9 mouse cellular contexts compared by ENCODE assay signal in the genomic region with DNA sequence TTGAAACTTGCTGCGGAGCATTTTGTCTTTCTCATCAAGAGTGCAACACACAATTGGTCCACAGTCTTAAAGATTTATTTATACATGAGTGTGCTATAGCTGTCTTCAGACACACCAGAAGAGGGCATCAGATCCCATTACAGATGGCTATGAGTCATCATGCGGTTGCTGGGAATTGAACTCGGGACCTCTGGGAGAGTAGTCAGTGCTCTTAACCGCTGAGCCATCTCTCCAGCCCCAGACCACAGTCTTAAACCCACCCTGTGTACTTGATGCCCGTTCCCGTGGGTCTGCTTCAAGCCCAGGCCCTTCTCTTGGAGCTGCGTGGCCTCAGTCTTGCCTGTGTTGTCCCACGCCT. TPM values are rescaled to one million over a fixed set of nuclear protein-coding genes. Genes with fewer than 3 reads are reported as not detected.
DNase-seq lines count a peak whose midpoint lies in the region; ATAC-seq lines count a peak whose summit lies in the region.
"Had no signal": no experiment of that assay in that cellular context is flagged by ENCODE, and none has a peak within 500 bp of the region (broad histone marks: within the 10 kb centered on the region; RNA-seq: fewer than 3 reads in every experiment).

No protein-coding gene starts in this region.

- DNase-seq in lung, postnatal 36 days = no peak
- peak; percentile 50 for DNase-seq in MEL-GATA-1-ER (ENCODE audit: extremely low read depth, low read depth)
- no peak for DNase-seq in layer of hippocampus, postnatal 25 days (ENCODE audit: extremely low spot score in 1 of 2, low spot score in 1 of 2)
- DNase-seq in c-Kit-positive CD71-positive TER-119-positive erythroid progenitor cells, embryonic 14.5 days (ENCODE audit: low spot score) = no peak
- DNase-seq in layer of hippocampus, adult 8-10 months (ENCODE audit: low spot score in 2 of 2) = no peak
- DNase-seq: kidney, adult 2 months had no signal

- H3K4me2 ChIP-seq in lung, embryonic 15.5 days = no peak overlapping the region

- no peaks in the 10 kb centered on the region for H3K9me3 ChIP-seq in lung, embryonic 15.5 days

- no peak overlapping the region for H3K9ac ChIP-seq in lung, embryonic 15.5 days

- 76% methylated on average over 8 of the region's 8 CpGs for WGBS in lung, embryonic 15.5 days
- 15% methylated on average over 8 of the region's 8 CpGs for WGBS in macrophage (ENCODE audit: missing documents)

- H3K4me1 ChIP-seq in lung, embryonic 15.5 days = 0 out of 2 replicates have a peak, but pooled peaks cover 5% of the 10 kb centered on the region
- 0 out of 2 replicates have a peak, but pooled peaks cover 2% of the 10 kb centered on the region for H3K4me1 ChIP-seq in brown adipose tissue, adult 24 weeks (ENCODE audit: control insufficient read depth, insufficient read depth, insufficient read length, low read length)

- H3K36me3 ChIP-seq in lung, embryonic 15.5 days = no peaks in the 10 kb centered on the region
- H3K36me3 ChIP-seq in macrophage (ENCODE audit: inconsistent target) = no peaks in the 10 kb centered on the region

- no peak for ATAC-seq in lung, embryonic 15.5 days (ENCODE audit: borderline replicate concordance, extremely low read depth, low FRiP score, low TSS enrichment)

- 0 out of 2 replicates have a peak overlapping the region, but pooled peaks have one; percentile 9 for H3K27ac ChIP-seq in lung, embryonic 15.5 days
- peak overlapping the region; percentile 54; the same call in 1 of the 2 replicates for H3K27ac ChIP-seq in brown adipose tissue, adult 24 weeks (replicated peaks; ENCODE audit: low read depth, low read length)
- H3K27ac ChIP-seq in macrophage = peak overlapping the region; percentile 76

- no peak overlapping the region for H3K4me3 ChIP-seq in lung, embryonic 15.5 days
- no peak overlapping the region; the same call in 1 of the 2 replicates for H3K4me3 ChIP-seq in brown adipose tissue, adult 24 weeks (ENCODE audit: insufficient read depth, low read depth, low read length)
- H3K4me3 ChIP-seq in macrophage (ENCODE audit: inconsistent target) = peak overlapping the region; percentile 29

- no peaks in the 10 kb centered on the region for H3K79me2 ChIP-seq in macrophage (ENCODE audit: inconsistent target)

- no peaks in the 10 kb centered on the region for H3K27me3 ChIP-seq in lung, embryonic 15.5 days

RNA-seq across cellular contexts. Expression of a gene that starts 34.1 kb away (rescaled TPM):
- polyA plus RNA-seq in lung, embryonic 15.5 days (2015; fragmentation: Nextera tagmentation; extraction: Ambion mirVana) = 20.6 and 22.0 TPM in 2 replicates
- 18.4 and 21.4 TPM in 2 replicates for polyA plus RNA-seq in brown adipose tissue, adult 24 weeks (2012; ENCODE audit: insufficient read depth, insufficient read length, missing spikeins)
- total RNA-seq in macrophage (2018; cell fraction: chromatin; rRNA removed) = 1,000 to 10,000 TPM in 1 of 26 experiments, 100 to 1,000 TPM in 22, 10 to 100 TPM in 3; 27.8 to 1,005 (median 381) TPM
- total RNA-seq in macrophage (2018; cell fraction: cytosol; rRNA removed) = 100 to 1,000 TPM in 9 of 26 experiments, 10 to 100 TPM in 17; 12.1 to 174 (median 62.6) TPM
- 100 to 1,000 TPM in 24 of 26 experiments, 10 to 100 TPM in 2; 25.2 to 663 (median 321) TPM for total RNA-seq in macrophage (2018; cell fraction: nucleus; rRNA removed)
- polyA plus RNA-seq in macrophage (2018) = 8.7 to 24.6 TPM (median 11.8 TPM) in 3 replicates
- total RNA-seq in layer of hippocampus, postnatal 25 days (2021) = 10 to 100 TPM; 67.6 to 70.0 TPM
- 10 to 100 TPM; 60.7 to 74.8 (median 65.5) TPM for total RNA-seq in layer of hippocampus, adult 8-10 months (2022)

Comparison
In these comparisons a context has a peak if more than half of its experiments do, and no peak if none do; other contexts are left out.
1. H3K27ac ChIP-seq: peak in every context shown above with its lines; median percentile 76 in macrophage; 54 in brown adipose tissue, adult 24 weeks; 9 in lung, embryonic 15.5 days.